Mouse (Mus musculus) lung, embryonic 14.5 days (tissue): ENCODE data around the gene Exd2. TPM values are rescaled to one million over a fixed set of nuclear protein-coding genes. Genes with fewer than 3 reads are reported as not detected.

Experiments
- ATAC-seq: fragments of 200-750 bp; cut with Nextera tagmentation; 2 replicates; pipeline ENCODE4 v1.8.0; 2017; ENCODE audit warnings: mild to moderate bottlenecking, moderate TSS enrichment, moderate library complexity; ENCODE audit not compliant: insufficient read depth
- DNase-seq: peaks from one replicate; pipeline ENCODE4 v3.0.0-alpha.2; 2015
- H3K27ac ChIP-seq: fragments of 300-500 bp; sonication (generic); 2 replicates; pipeline ENCODE4 v1.5.1; 2014; ENCODE audit warnings: low read depth, mild to moderate bottlenecking, moderate library complexity
- H3K27me3 ChIP-seq: fragments of 300-500 bp; sonication (generic); 2 replicates; pipeline ENCODE4 v1.6.1; 2014; ENCODE audit warnings: low read length, control low read depth; ENCODE audit not compliant: insufficient read depth
- H3K36me3 ChIP-seq: fragments of 300-500 bp; sonication (generic); 2 replicates; pipeline ENCODE4 v1.6.1; 2014; ENCODE audit warnings: control low read depth; ENCODE audit not compliant: insufficient read depth
- H3K4me1 ChIP-seq: fragments of 300-500 bp; sonication (generic); 2 replicates; pipeline ENCODE4 v1.6.1; 2014; ENCODE audit warnings: antibody characterized with exemption, control low read depth; ENCODE audit not compliant: insufficient read depth
- H3K4me2 ChIP-seq: fragments of 300-500 bp; sonication (generic); 2 replicates; pipeline ENCODE4 v1.6.1; 2014; ENCODE audit warnings: mild to moderate bottlenecking
- H3K4me3 ChIP-seq: fragments of 300-500 bp; sonication (generic); 2 replicates; pipeline ENCODE4 v1.5.1; 2014; ENCODE audit warnings: low read depth, low read length
- H3K9ac ChIP-seq: fragments of 300-500 bp; sonication (generic); 2 replicates; pipeline ENCODE4 v1.6.1; 2014
- H3K9me3 ChIP-seq: fragments of 300-500 bp; sonication (generic); 2 replicates; pipeline ENCODE4 v1.6.1; 2016; ENCODE audit warnings: low read depth, low read length, control low read depth
- CTCF ChIP-seq: IDR thresholded peaks from 2 replicates; pipeline ENCODE4 v1.5.1; 2016; ENCODE audit warnings: antibody characterized with exemption, low read depth
- WGBS: fragments of 180-500 bp; shearing (Covaris S2); extraction: QIAGEN DNeasy Blood & Tissue Kit; methylation state at CpG from one replicate; pipeline ENCODE4 v1.1.7; 2014; 5-methylcytosine and 5-hydroxymethylcytosine counted together
- polyA plus RNA-seq: library from polyadenylated mRNA; unstranded; fragments of >200 nt; fragmentation: Nextera tagmentation; extraction: Ambion mirVana; gene quantifications from 2 replicates; pipeline ENCODE4 v1.2.1, GENCODE M21; 2014

Gene Exd2
- polyA plus RNA-seq, 1 experiment from 2014 or later: 28.5 TPM

GRCm38 (mm10) chr12:80549646-80550045, 86.8 kb downstream of the Exd2 start:
- Histone ChIP-seq H3K9ac (no peak overlapping the region), H3K4me3 (no peak overlapping the region), H3K36me3 (no peaks in the 10 kb centered on the region), H3K4me2 (no peak overlapping the region), H3K9me3 (no peaks in the 10 kb centered on the region), H3K27me3 (no peaks in the 10 kb centered on the region), H3K4me1 (peaks cover 3% of the 10 kb centered on the region; the same call in 1 of the 2 replicates), H3K27ac (0 out of 2 replicates have a peak overlapping the region, but pooled peaks have one; percentile 27)
- peak; percentile 42 for DNase-seq
- TF ChIP-seq CTCF: no peak
- ATAC-seq: no peak
- WGBS: 74% methylated on average over 11 of the region's 11 CpGs

Other genes with a start within 250 kb of the Exd2 start
- gene Actn1, start 202.7 kb upstream of the Exd2 start, polyA plus RNA-seq: 71.9 and 86.2 TPM in 2 replicates
- gene Dcaf5, start 26.5 kb upstream of the Exd2 start, polyA plus RNA-seq: 9.9 and 10.7 TPM in 2 replicates
- gene Galnt16, start 55.2 kb downstream of the Exd2 start, polyA plus RNA-seq: 4.8 and 6.7 TPM in 2 replicates
- 33.9 and 38.2 TPM in 2 replicates for gene Slc39a9, start 180.8 kb downstream of the Exd2 start, polyA plus RNA-seq
- gene Erh, start 181.2 kb downstream of the Exd2 start, polyA plus RNA-seq: 357 and 369 TPM in 2 replicates
- gene Plekhd1, start 229.5 kb downstream of the Exd2 start, polyA plus RNA-seq: 2.7 and 4.6 TPM in 2 replicates